Mouse (Mus musculus): Measurements from ENCODE around the gene Cluap1. TPM values are rescaled to one million over a fixed set of nuclear protein-coding genes. Genes with fewer than 3 reads are reported as not detected.
"Not testable (repeated sequence)": the region's sequence is repeated elsewhere in the genome, so short reads cannot be mapped to it uniquely, and the experiment has no call there.

Gene Cluap1
- polyA plus RNA-seq, 1 experiment, result 17.3 TPM

- Histone ChIP-seq H3K4me1 (ENCODE audit: control insufficient read depth, insufficient read depth, low read length) (no peaks in the 10 kb centered on the region), H3K36me3 (ENCODE audit: control insufficient read depth, insufficient read depth, low read length, poor library complexity, severe bottlenecking) (no peaks in the 10 kb centered on the region), H3K27ac (ENCODE audit: insufficient read depth, low read length) (no peak overlapping the region), H3K27me3 (ENCODE audit: control insufficient read depth, insufficient read depth, low read length, poor library complexity, severe bottlenecking) (no peaks in the 10 kb centered on the region), H3K9ac (ENCODE audit: low read depth, poor library complexity, severe bottlenecking) (no peak overlapping the region), H3K9me3 (replicated peaks; ENCODE audit: control insufficient read depth, insufficient read depth, low read length, poor library complexity, severe bottlenecking) (no peaks in the 10 kb centered on the region), H3K4me3 (ENCODE audit: low read depth, low read length) (no peak overlapping the region)
- TF ChIP-seq POLR2A (IDR thresholded peaks at IDR 0.05; ENCODE audit: insufficient read depth, low read length), result no peak
- no peak for TF ChIP-seq CTCF (IDR thresholded peaks at IDR 0.05; ENCODE audit: low read depth, low read length)
- no peak for TF ChIP-seq EP300 (IDR thresholded peaks at IDR 0.05; ENCODE audit: insufficient read depth, low read depth, low read length)
Observed at GRCm38 (mm10) chr16:3951141-3951540, 42.5 kb downstream of the Cluap1 start.

GRCm38 (mm10) chr16:3956369-3956768, 47.8 kb downstream of the Cluap1 start:
- no peaks in the 10 kb centered on the region for H3K4me1 ChIP-seq (ENCODE audit: control insufficient read depth, insufficient read depth, low read length)
- H3K36me3 ChIP-seq (ENCODE audit: control insufficient read depth, insufficient read depth, low read length, poor library complexity, severe bottlenecking), result no peaks in the 10 kb centered on the region
- no peaks in the 10 kb centered on the region for H3K9me3 ChIP-seq (replicated peaks; ENCODE audit: control insufficient read depth, insufficient read depth, low read length, poor library complexity, severe bottlenecking)
- TF ChIP-seq EP300 (IDR thresholded peaks at IDR 0.05; ENCODE audit: insufficient read depth, low read depth, low read length), result no peak
- no peak for TF ChIP-seq CTCF (IDR thresholded peaks at IDR 0.05; ENCODE audit: low read depth, low read length)
- no peak for TF ChIP-seq POLR2A (IDR thresholded peaks at IDR 0.05; ENCODE audit: insufficient read depth, low read length)
- no peak overlapping the region for H3K4me3 ChIP-seq (ENCODE audit: low read depth, low read length)
- H3K9ac ChIP-seq (ENCODE audit: low read depth, poor library complexity, severe bottlenecking), result no peak overlapping the region
- H3K27ac ChIP-seq (ENCODE audit: insufficient read depth, low read length), result no peak overlapping the region
- H3K27me3 ChIP-seq (ENCODE audit: control insufficient read depth, insufficient read depth, low read length, poor library complexity, severe bottlenecking), result no peaks in the 10 kb centered on the region

GRCm38 (mm10) chr16:3959261-3959660, 50.7 kb downstream of the Cluap1 start:
- H3K9me3 ChIP-seq (replicated peaks; ENCODE audit: control insufficient read depth, insufficient read depth, low read length, poor library complexity, severe bottlenecking), result no peaks in the 10 kb centered on the region
- H3K27me3 ChIP-seq (ENCODE audit: control insufficient read depth, insufficient read depth, low read length, poor library complexity, severe bottlenecking), result no peaks in the 10 kb centered on the region
- no peak overlapping the region for H3K9ac ChIP-seq (ENCODE audit: low read depth, poor library complexity, severe bottlenecking)
- H3K27ac ChIP-seq (ENCODE audit: insufficient read depth, low read length), result no peak overlapping the region
- H3K4me1 ChIP-seq (ENCODE audit: control insufficient read depth, insufficient read depth, low read length), result no peaks in the 10 kb centered on the region
- TF ChIP-seq POLR2A (IDR thresholded peaks at IDR 0.05; ENCODE audit: insufficient read depth, low read length) (no peak), CTCF (IDR thresholded peaks at IDR 0.05; ENCODE audit: low read depth, low read length) (no peak), EP300 (IDR thresholded peaks at IDR 0.05; ENCODE audit: insufficient read depth, low read depth, low read length) (no peak)
- no peaks in the 10 kb centered on the region for H3K36me3 ChIP-seq (ENCODE audit: control insufficient read depth, insufficient read depth, low read length, poor library complexity, severe bottlenecking)
- no peak overlapping the region for H3K4me3 ChIP-seq (ENCODE audit: low read depth, low read length)

GRCm38 (mm10) chr16:3964990-3965389, 56.4 kb downstream of the Cluap1 start:
- H3K4me3 ChIP-seq (ENCODE audit: low read depth, low read length), result no peak overlapping the region
- H3K27ac ChIP-seq (ENCODE audit: insufficient read depth, low read length), result no peak overlapping the region
- no peaks in the 10 kb centered on the region for H3K4me1 ChIP-seq (ENCODE audit: control insufficient read depth, insufficient read depth, low read length)
- H3K36me3 ChIP-seq (ENCODE audit: control insufficient read depth, insufficient read depth, low read length, poor library complexity, severe bottlenecking), result no peaks in the 10 kb centered on the region
- no peak overlapping the region for H3K9ac ChIP-seq (ENCODE audit: low read depth, poor library complexity, severe bottlenecking)
- no peak for TF ChIP-seq POLR2A (IDR thresholded peaks at IDR 0.05; ENCODE audit: insufficient read depth, low read length)
- no peak for TF ChIP-seq EP300 (IDR thresholded peaks at IDR 0.05; ENCODE audit: insufficient read depth, low read depth, low read length)
- TF ChIP-seq CTCF (IDR thresholded peaks at IDR 0.05; ENCODE audit: low read depth, low read length), result no peak
- no peaks in the 10 kb centered on the region for H3K9me3 ChIP-seq (replicated peaks; ENCODE audit: control insufficient read depth, insufficient read depth, low read length, poor library complexity, severe bottlenecking)
- no peaks in the 10 kb centered on the region for H3K27me3 ChIP-seq (ENCODE audit: control insufficient read depth, insufficient read depth, low read length, poor library complexity, severe bottlenecking)

GRCm38 (mm10) chr16:3965534-3965933, 56.9 kb downstream of the Cluap1 start:
- H3K9me3 ChIP-seq (replicated peaks; ENCODE audit: control insufficient read depth, insufficient read depth, low read length, poor library complexity, severe bottlenecking), result no peaks in the 10 kb centered on the region
- H3K4me1 ChIP-seq (ENCODE audit: control insufficient read depth, insufficient read depth, low read length), result no peaks in the 10 kb centered on the region
- no peak overlapping the region for H3K27ac ChIP-seq (ENCODE audit: insufficient read depth, low read length)
- TF ChIP-seq EP300 (IDR thresholded peaks at IDR 0.05; ENCODE audit: insufficient read depth, low read depth, low read length) (no peak), CTCF (IDR thresholded peaks at IDR 0.05; ENCODE audit: low read depth, low read length) (no peak), POLR2A (IDR thresholded peaks at IDR 0.05; ENCODE audit: insufficient read depth, low read length) (no peak)
- no peaks in the 10 kb centered on the region for H3K36me3 ChIP-seq (ENCODE audit: control insufficient read depth, insufficient read depth, low read length, poor library complexity, severe bottlenecking)
- no peaks in the 10 kb centered on the region for H3K27me3 ChIP-seq (ENCODE audit: control insufficient read depth, insufficient read depth, low read length, poor library complexity, severe bottlenecking)
- no peak overlapping the region for H3K4me3 ChIP-seq (ENCODE audit: low read depth, low read length)
- no peak overlapping the region for H3K9ac ChIP-seq (ENCODE audit: low read depth, poor library complexity, severe bottlenecking)

GRCm38 (mm10) chr16:3974456-3974855, 65.9 kb downstream of the Cluap1 start:
- not testable (repeated sequence) for H3K36me3 ChIP-seq (ENCODE audit: control insufficient read depth, insufficient read depth, low read length, poor library complexity, severe bottlenecking); H3K4me1 ChIP-seq (ENCODE audit: control insufficient read depth, insufficient read depth, low read length); H3K9ac ChIP-seq (ENCODE audit: low read depth, poor library complexity, severe bottlenecking); H3K27ac ChIP-seq (ENCODE audit: insufficient read depth, low read length); H3K4me3 ChIP-seq (ENCODE audit: low read depth, low read length); H3K27me3 ChIP-seq (ENCODE audit: control insufficient read depth, insufficient read depth, low read length, poor library complexity, severe bottlenecking); H3K9me3 ChIP-seq (replicated peaks; ENCODE audit: control insufficient read depth, insufficient read depth, low read length, poor library complexity, severe bottlenecking)
